In the genomic region with DNA sequence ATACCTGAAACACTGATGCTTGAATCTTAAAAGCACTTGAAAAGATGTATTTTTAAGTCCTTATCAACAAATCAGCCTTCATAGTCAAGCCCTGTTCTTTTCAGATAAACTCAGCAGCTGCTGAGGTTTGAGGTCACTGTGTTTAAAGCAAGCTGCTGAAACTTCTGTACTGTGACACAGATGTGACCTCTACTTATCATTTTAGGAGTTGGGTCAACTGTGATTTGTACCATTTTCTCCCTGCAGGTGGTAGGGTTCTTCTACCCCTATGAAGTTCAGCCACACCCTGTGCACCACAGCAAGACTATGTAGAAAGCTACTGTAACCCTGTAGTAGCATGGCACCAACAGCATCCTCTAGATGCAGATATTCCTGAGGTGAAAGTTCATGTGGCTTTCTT, we compare ENCODE assay signal across 25 mouse cellular contexts. TPM values are rescaled to one million over a fixed set of nuclear protein-coding genes. Genes with fewer than 3 reads are reported as not detected.
"Had no signal": no experiment of that assay in that cellular context is flagged by ENCODE, and none has a peak within 500 bp of the region (broad histone marks: within the 10 kb centered on the region; RNA-seq: fewer than 3 reads in every experiment).

No protein-coding gene starts in this region.

- H3K4me2 ChIP-seq: heart, embryonic 12.5 days; hindbrain, embryonic 13.5 days; hindbrain, embryonic 15.5 days; kidney, embryonic 15.5 days; limb, embryonic 13.5 days had no signal

- H3K27me3 ChIP-seq: heart, embryonic 12.5 days; hindbrain, embryonic 13.5 days; hindbrain, embryonic 15.5 days; kidney, embryonic 15.5 days; limb, embryonic 13.5 days had no signal

- H3K4me1 ChIP-seq: hindbrain, embryonic 13.5 days; hindbrain, embryonic 15.5 days; limb, embryonic 13.5 days had no signal

- ATAC-seq: forebrain, embryonic 16.5 days; hindbrain, postnatal 0 days; intestine, embryonic 16.5 days had no signal

- H3K9me3 ChIP-seq: heart, embryonic 10.5 days; heart, embryonic 12.5 days; hindbrain, embryonic 13.5 days; hindbrain, embryonic 15.5 days; kidney, embryonic 15.5 days; limb, embryonic 13.5 days had no signal

- H3K27ac ChIP-seq: gastrocnemius, adult 2 months; heart, embryonic 10.5 days; hindbrain, embryonic 13.5 days; hindbrain, embryonic 15.5 days; hindbrain, postnatal 0 days; kidney, postnatal 0 days; limb, embryonic 13.5 days had no signal

- H3K9ac ChIP-seq: heart, embryonic 12.5 days; hindbrain, embryonic 13.5 days; hindbrain, embryonic 15.5 days; kidney, embryonic 15.5 days; limb, embryonic 13.5 days had no signal

- DNase-seq: gastrocnemius, adult 2 months; gastrocnemius, postnatal 10 days; gastrocnemius, postnatal 25 days; heart, adult 18-20 months; heart, postnatal 14 days; heart, postnatal 36 days; kidney, adult 11 months; kidney, adult 9 months; kidney, postnatal 14 days; kidney, postnatal 36 days; layer of hippocampus, adult 9-11 months; layer of hippocampus, postnatal 36 days; left cerebral cortex, postnatal 4 days had no signal

- H3K4me3 ChIP-seq: gastrocnemius, adult 2 months; heart, embryonic 10.5 days; heart, embryonic 12.5 days; hindbrain, embryonic 13.5 days; hindbrain, embryonic 15.5 days; kidney, embryonic 15.5 days; limb, embryonic 13.5 days had no signal

RNA-seq across cellular contexts. Expression of a gene that starts 11.4 kb away (rescaled TPM):
- total RNA-seq: gastrocnemius, adult 2 months; heart, postnatal 36 days had no signal

RNA-seq across cellular contexts. Expression of a gene that starts 11.5 kb away (rescaled TPM):
- polyA plus RNA-seq: hindbrain, embryonic 11.5 days; limb, embryonic 11.5 days had no signal
